ENCODE assay signal across 13 mouse cellular contexts in genomic region chr17:81513368-81513958, GRCm38 (mm10).
A peak's percentile ranks its signal among the peaks of the same experiment; 100 is the strongest.
DNase-seq lines count a peak whose midpoint lies in the region; ATAC-seq lines count a peak whose summit lies in the region.
"Had no signal": no experiment of that assay in that cellular context is flagged by ENCODE, and none has a peak within 500 bp of the region (broad histone marks: within the 10 kb centered on the region; RNA-seq: fewer than 3 reads in every experiment).

No protein-coding gene starts in this region.

- H3K9me3 ChIP-seq in lung, embryonic 16.5 days (ENCODE audit: control insufficient read depth, low read length): no peaks in the 10 kb centered on the region

- no peak overlapping the region for H3K4me3 ChIP-seq in lung, embryonic 16.5 days (ENCODE audit: low read length)

- H3K36me3 ChIP-seq in lung, embryonic 16.5 days (ENCODE audit: control insufficient read depth, insufficient read depth, low read length): no peaks in the 10 kb centered on the region

- DNase-seq in cerebellum, adult 9-11 months: no peak
- DNase-seq in lung, postnatal 14 days: no peak
- DNase-seq in kidney, postnatal 25 days: peak; percentile 58 to 64
- DNase-seq in left cerebral cortex, adult 18-20 months (ENCODE audit: low spot score in 2 of 2): no peak
- DNase-seq in lung, adult 18-20 months: no peak
- DNase-seq: cerebellum, postnatal 10 days; layer of hippocampus, postnatal 36 days had no signal

- H3K4me2 ChIP-seq in lung, embryonic 16.5 days (ENCODE audit: low read depth, low read length): no peak overlapping the region
- H3K4me2 ChIP-seq: midbrain, embryonic 11.5 days had no signal

- 54% methylated on average over 6 of the region's 6 CpGs for WGBS in lung, embryonic 16.5 days

- no peak overlapping the region for H3K9ac ChIP-seq in lung, embryonic 16.5 days (ENCODE audit: low read length)

- H3K27me3 ChIP-seq in lung, embryonic 16.5 days (ENCODE audit: control insufficient read depth, insufficient read depth, low read depth, low read length): no peaks in the 10 kb centered on the region

- ATAC-seq in cerebellum, adult (ENCODE audit: insufficient number of reproducible peaks, low FRiP score, low TSS enrichment): peak; percentile 56
- ATAC-seq in lung, embryonic 16.5 days (ENCODE audit: low read depth): 0 out of 2 replicates have a peak, but pooled peaks have one; percentile 26
- no peak for ATAC-seq in megakaryocyte progenitor cell, adult 5-6 weeks (replicated peaks; ENCODE audit: poor library complexity)
- ATAC-seq: inflammation-experienced regulatory T-cells, adult 6 months had no signal

- H3K4me1 ChIP-seq in lung, embryonic 16.5 days (replicated peaks; ENCODE audit: control insufficient read depth, insufficient read depth, low read length): peaks cover 6% of the 10 kb centered on the region

- no peak overlapping the region for H3K27ac ChIP-seq in lung, embryonic 16.5 days (ENCODE audit: low read length)
- H3K27ac ChIP-seq: stomach, postnatal 0 days had no signal

Comparison
In these comparisons a context has a peak if more than half of its experiments do, and no peak if none do; other contexts are left out.
1. DNase-seq: peak in kidney, postnatal 25 days (2 of 2); none in cerebellum, adult 9-11 months (single experiment), lung, postnatal 14 days (single experiment), left cerebral cortex, adult 18-20 months (0 of 2) and lung, adult 18-20 months (0 of 2).